Mouse (Mus musculus): ENCODE measurements around the gene I830077J02Rik.

- no peak for TF ChIP-seq CTCF (IDR thresholded peaks at IDR 0.05; ENCODE audit: borderline replicate concordance, control insufficient read depth, extremely low read depth, insufficient read depth, low read length, poor library complexity)
- no peak for TF ChIP-seq POLR2A (IDR thresholded peaks at IDR 0.05; ENCODE audit: control insufficient read depth, extremely low read depth, insufficient read depth, low read length, poor library complexity)
These were observed 18.9 kb upstream of the I830077J02Rik start for GRCm38 (mm10) chr3:105951348-105951747.
